Mouse (Mus musculus): ENCODE measurements around the gene Tmod3. TPM values are rescaled to one million over a fixed set of nuclear protein-coding genes. Genes with fewer than 3 reads are reported as not detected.

Gene Tmod3
- polyA plus RNA-seq, 1 experiment: 28.6 TPM

GRCm38 (mm10) chr9:75477212-75477611 lies 82.2 kb downstream of the Tmod3 start:
- TF ChIP-seq CTCF (IDR thresholded peaks at IDR 0.05; ENCODE audit: control insufficient read depth, insufficient read depth, low read length): no peak
- no peak for TF ChIP-seq POLR2A (IDR thresholded peaks at IDR 0.05; ENCODE audit: borderline replicate concordance, control insufficient read depth, low read depth, low read length)
- Histone ChIP-seq H3K27ac (ENCODE audit: control insufficient read depth, insufficient read depth, low read depth, low read length, poor library complexity) (no peak overlapping the region), H3K4me3 (replicated peaks; ENCODE audit: control insufficient read depth, low read depth, low read length) (no peak overlapping the region), H3K4me1 (ENCODE audit: control insufficient read depth, insufficient read depth, low read length) (no peaks in the 10 kb centered on the region)
- 11% methylated on average over 3 of the region's 3 CpGs for WGBS

GRCm38 (mm10) chr9:75468297-75468696 lies 91.2 kb downstream of the Tmod3 start:
- 74% methylated on average over 14 of the region's 14 CpGs for WGBS
- Histone ChIP-seq H3K27ac (ENCODE audit: control insufficient read depth, insufficient read depth, low read depth, low read length, poor library complexity) (no peak overlapping the region), H3K4me3 (replicated peaks; ENCODE audit: control insufficient read depth, low read depth, low read length) (no peak overlapping the region), H3K4me1 (ENCODE audit: control insufficient read depth, insufficient read depth, low read length) (no peaks in the 10 kb centered on the region)
- TF ChIP-seq POLR2A (IDR thresholded peaks at IDR 0.05; ENCODE audit: borderline replicate concordance, control insufficient read depth, low read depth, low read length) (no peak), CTCF (IDR thresholded peaks at IDR 0.05; ENCODE audit: control insufficient read depth, insufficient read depth, low read length) (peak; percentile 8; the same call in 1 of the 2 replicates)

GRCm38 (mm10) chr9:75467581-75467980 lies 91.9 kb downstream of the Tmod3 start:
- TF ChIP-seq CTCF (IDR thresholded peaks at IDR 0.05; ENCODE audit: control insufficient read depth, insufficient read depth, low read length): no peak
- no peak for TF ChIP-seq POLR2A (IDR thresholded peaks at IDR 0.05; ENCODE audit: borderline replicate concordance, control insufficient read depth, low read depth, low read length)
- Histone ChIP-seq H3K27ac (ENCODE audit: control insufficient read depth, insufficient read depth, low read depth, low read length, poor library complexity) (no peak overlapping the region), H3K4me3 (replicated peaks; ENCODE audit: control insufficient read depth, low read depth, low read length) (no peak overlapping the region), H3K4me1 (ENCODE audit: control insufficient read depth, insufficient read depth, low read length) (no peaks in the 10 kb centered on the region)
- 94% methylated on average over 3 of the region's 3 CpGs for WGBS

GRCm38 (mm10) chr9:75466641-75467040 lies 92.8 kb downstream of the Tmod3 start:
- Histone ChIP-seq H3K27ac (ENCODE audit: control insufficient read depth, insufficient read depth, low read depth, low read length, poor library complexity) (no peak overlapping the region), H3K4me1 (ENCODE audit: control insufficient read depth, insufficient read depth, low read length) (no peaks in the 10 kb centered on the region), H3K4me3 (replicated peaks; ENCODE audit: control insufficient read depth, low read depth, low read length) (no peak overlapping the region)
- no peak for TF ChIP-seq CTCF (IDR thresholded peaks at IDR 0.05; ENCODE audit: control insufficient read depth, insufficient read depth, low read length)
- TF ChIP-seq POLR2A (IDR thresholded peaks at IDR 0.05; ENCODE audit: borderline replicate concordance, control insufficient read depth, low read depth, low read length): no peak
- WGBS: 69% methylated on average over 4 of the region's 4 CpGs

GRCm38 (mm10) chr9:75465856-75466255 lies 93.6 kb downstream of the Tmod3 start:
- H3K27ac ChIP-seq (ENCODE audit: control insufficient read depth, insufficient read depth, low read depth, low read length, poor library complexity): no peak overlapping the region
- WGBS: 84% methylated on average over 9 of the region's 9 CpGs
- TF ChIP-seq POLR2A (IDR thresholded peaks at IDR 0.05; ENCODE audit: borderline replicate concordance, control insufficient read depth, low read depth, low read length) (no peak), CTCF (IDR thresholded peaks at IDR 0.05; ENCODE audit: control insufficient read depth, insufficient read depth, low read length) (no peak)

GRCm38 (mm10) chr9:75463050-75463660 lies 96.3 kb downstream of the Tmod3 start:
- Histone ChIP-seq H3K4me3 (replicated peaks; ENCODE audit: control insufficient read depth, low read depth, low read length) (no peak overlapping the region), H3K4me1 (ENCODE audit: control insufficient read depth, insufficient read depth, low read length) (no peaks in the 10 kb centered on the region), H3K27ac (ENCODE audit: control insufficient read depth, insufficient read depth, low read depth, low read length, poor library complexity) (no peak overlapping the region)
- WGBS: 82% methylated on average over 8 of the region's 8 CpGs
- TF ChIP-seq POLR2A (IDR thresholded peaks at IDR 0.05; ENCODE audit: borderline replicate concordance, control insufficient read depth, low read depth, low read length) (no peak), CTCF (IDR thresholded peaks at IDR 0.05; ENCODE audit: control insufficient read depth, insufficient read depth, low read length) (no peak)

More at GRCm38 (mm10) chr9:75465856-75466255, 93.6 kb downstream of the Tmod3 start:
- no peak overlapping the region for H3K4me3 ChIP-seq (replicated peaks; ENCODE audit: control insufficient read depth, low read depth, low read length)
- no peaks in the 10 kb centered on the region for H3K4me1 ChIP-seq (ENCODE audit: control insufficient read depth, insufficient read depth, low read length)

- Histone ChIP-seq H3K4me1 (ENCODE audit: control insufficient read depth, insufficient read depth, low read length) (no peaks in the 10 kb centered on the region), H3K4me3 (replicated peaks; ENCODE audit: control insufficient read depth, low read depth, low read length) (no peak overlapping the region), H3K27ac (ENCODE audit: control insufficient read depth, insufficient read depth, low read depth, low read length, poor library complexity) (no peak overlapping the region)
- TF ChIP-seq CTCF (IDR thresholded peaks at IDR 0.05; ENCODE audit: control insufficient read depth, insufficient read depth, low read length) (no peak), POLR2A (IDR thresholded peaks at IDR 0.05; ENCODE audit: borderline replicate concordance, control insufficient read depth, low read depth, low read length) (no peak)
- 84% methylated on average over 10 of the region's 10 CpGs for WGBS
Observed at GRCm38 (mm10) chr9:75455684-75456083, 103.8 kb downstream of the Tmod3 start.

GRCm38 (mm10) chr9:75453994-75454393 lies 105.5 kb downstream of the Tmod3 start:
- WGBS: 67% methylated on average over 2 of the region's 2 CpGs
- no peaks in the 10 kb centered on the region for H3K4me1 ChIP-seq (ENCODE audit: control insufficient read depth, insufficient read depth, low read length)
- H3K4me3 ChIP-seq (replicated peaks; ENCODE audit: control insufficient read depth, low read depth, low read length): no peak overlapping the region
- no peak overlapping the region for H3K27ac ChIP-seq (ENCODE audit: control insufficient read depth, insufficient read depth, low read depth, low read length, poor library complexity)
- no peak for TF ChIP-seq CTCF (IDR thresholded peaks at IDR 0.05; ENCODE audit: control insufficient read depth, insufficient read depth, low read length)
- no peak for TF ChIP-seq POLR2A (IDR thresholded peaks at IDR 0.05; ENCODE audit: borderline replicate concordance, control insufficient read depth, low read depth, low read length)

GRCm38 (mm10) chr9:75448021-75448420 lies 111.4 kb downstream of the Tmod3 start:
- H3K4me1 ChIP-seq (ENCODE audit: control insufficient read depth, insufficient read depth, low read length): no peaks in the 10 kb centered on the region
- no peak overlapping the region for H3K27ac ChIP-seq (ENCODE audit: control insufficient read depth, insufficient read depth, low read depth, low read length, poor library complexity)
- 87% methylated on average over 3 of the region's 3 CpGs for WGBS
- no peak for TF ChIP-seq CTCF (IDR thresholded peaks at IDR 0.05; ENCODE audit: control insufficient read depth, insufficient read depth, low read length)
- no peak for TF ChIP-seq POLR2A (IDR thresholded peaks at IDR 0.05; ENCODE audit: borderline replicate concordance, control insufficient read depth, low read depth, low read length)
- H3K4me3 ChIP-seq (replicated peaks; ENCODE audit: control insufficient read depth, low read depth, low read length): no peak overlapping the region

Other genes starting within 250 kb of the Tmod3 start
- gene Bcl2l10, start 211.9 kb downstream of the Tmod3 start, polyA plus RNA-seq (2011; ENCODE audit: insufficient read depth, insufficient read length, low replicate concordance, missing spikeins): not detected in 2 replicates
- 16.0 and 36.8 TPM in 2 replicates for gene Mapk6, start 149.7 kb downstream of the Tmod3 start, polyA plus RNA-seq (2011; ENCODE audit: insufficient read depth, insufficient read length, low replicate concordance, missing spikeins)
- 14.4 and 22.5 TPM in 2 replicates for gene Leo1, start 118.1 kb downstream of the Tmod3 start, polyA plus RNA-seq (2011; ENCODE audit: insufficient read depth, insufficient read length, low replicate concordance, missing spikeins)
- 0.09 and 0.95 TPM in 2 replicates for gene Tmod2, start 51.7 kb upstream of the Tmod3 start, polyA plus RNA-seq (2011; ENCODE audit: insufficient read depth, insufficient read length, low replicate concordance, missing spikeins)
- gene Lysmd2, start 66.1 kb upstream of the Tmod3 start, polyA plus RNA-seq (2011; ENCODE audit: insufficient read depth, insufficient read length, low replicate concordance, missing spikeins): 3.8 TPM in 1 of 2 replicates, not detected in the other
- gene Scg3, start 124.4 kb upstream of the Tmod3 start, polyA plus RNA-seq (2011; ENCODE audit: insufficient read depth, insufficient read length, low replicate concordance, missing spikeins): 3.3 TPM in 1 of 2 replicates, not detected in the other
- gene Bmp5, start 215.7 kb upstream of the Tmod3 start, polyA plus RNA-seq (2011; ENCODE audit: insufficient read depth, insufficient read length, low replicate concordance, missing spikeins): 0.34 and 0.40 TPM in 2 replicates